Mouse (Mus musculus) heart, adult 2 months (tissue): ENCODE data around the gene Smim15.

Source experiments
- CTCF ChIP-seq: fragments of 200-600 bp; IDR thresholded peaks from 2 replicates; pipeline ENCODE4 v1.8.1; 2022; ENCODE audit warnings: antibody characterized with exemption, mild to moderate bottlenecking, moderate library complexity
- EP300 ChIP-seq: fragments of 200-500 bp; IDR thresholded peaks from 2 replicates; pipeline ENCODE4 v1.6.1; 2011; ENCODE audit warnings: low read depth, low read length, control low read depth; ENCODE audit not compliant: insufficient read depth
- POLR2A ChIP-seq: fragments of 200-500 bp; IDR thresholded peaks from 2 replicates; pipeline ENCODE4 v1.6.1; 2011; ENCODE audit warnings: mild to moderate bottlenecking, low read depth, low read length, control low read depth; ENCODE audit not compliant: insufficient read depth

- TF ChIP-seq CTCF (no peak), POLR2A (no peak), EP300 (no peak)
These were observed 48.0 kb downstream of the Smim15 start for GRCm38 (mm10) chr13:108092290-108092689.
